Mouse (Mus musculus) heart, embryonic 11.5 days (tissue): ENCODE results near the gene Ccl24. TPM values are rescaled to one million over a fixed set of nuclear protein-coding genes. Genes with fewer than 3 reads are reported as not detected.

Experiments
- ATAC-seq: fragments of 200-750 bp; cut with Nextera tagmentation; replicated peaks from 2 replicates; pipeline ENCODE4 v1.8.0; 2017; ENCODE audit warnings: moderate library complexity; ENCODE audit not compliant: insufficient number of reproducible peaks, low FRiP score, low TSS enrichment
- H3K27ac ChIP-seq: fragments of 300-500 bp; sonication (generic); 2 replicates; pipeline ENCODE4 v1.5.1; 2014; ENCODE audit warnings: mild to moderate bottlenecking, low read depth, low read length
- H3K27me3 ChIP-seq: fragments of 300-500 bp; sonication (generic); 2 replicates; pipeline ENCODE4 v1.6.1; 2014; ENCODE audit warnings: mild to moderate bottlenecking, low read length, mixed read lengths; ENCODE audit not compliant: control insufficient read depth, insufficient read depth
- H3K36me3 ChIP-seq: fragments of 300-500 bp; sonication (generic); 2 replicates; pipeline ENCODE4 v1.6.1; 2014; ENCODE audit warnings: mild to moderate bottlenecking, low read length, moderate library complexity, mixed read lengths; ENCODE audit not compliant: control insufficient read depth, insufficient read depth
- H3K4me1 ChIP-seq: fragments of 300-500 bp; sonication (generic); 2 replicates; pipeline ENCODE4 v1.6.1; 2014; ENCODE audit warnings: low read length; ENCODE audit not compliant: control insufficient read depth, insufficient read depth
- H3K4me2 ChIP-seq: fragments of 300-500 bp; sonication (generic); 2 replicates; pipeline ENCODE4 v1.6.1; 2014; ENCODE audit warnings: mild to moderate bottlenecking, moderate library complexity
- H3K4me3 ChIP-seq: fragments of 300-500 bp; sonication (generic); 2 replicates; pipeline ENCODE4 v1.5.1; 2014; ENCODE audit warnings: low read depth, low read length
- H3K9ac ChIP-seq: fragments of 300-500 bp; sonication (generic); 2 replicates; pipeline ENCODE4 v1.6.1; 2014; ENCODE audit warnings: mild to moderate bottlenecking, low read depth, low read length, moderate library complexity
- H3K9me3 ChIP-seq: fragments of 300-500 bp; sonication (generic); replicated peaks from 2 replicates; pipeline ENCODE4 v1.6.1; 2016; ENCODE audit warnings: low read length; ENCODE audit not compliant: control insufficient read depth
- WGBS: fragments of 180-500 bp; shearing (Covaris S2); extraction: QIAGEN DNeasy Blood & Tissue Kit; methylation state at CpG from one replicate; pipeline ENCODE4 v1.1.7; 2014; ENCODE audit not compliant: insufficient replicate concordance; 5-methylcytosine and 5-hydroxymethylcytosine counted together
- polyA plus RNA-seq: library from polyadenylated mRNA; unstranded; fragments of >200 nt; fragmentation: Nextera tagmentation; extraction: Ambion mirVana; gene quantifications from 2 replicates; pipeline ENCODE4 v1.2.1, GENCODE M21; 2014

The Ccl24 gene
- polyA plus RNA-seq, 1 experiment from 2014 or later = 0.93 TPM

DNA sequence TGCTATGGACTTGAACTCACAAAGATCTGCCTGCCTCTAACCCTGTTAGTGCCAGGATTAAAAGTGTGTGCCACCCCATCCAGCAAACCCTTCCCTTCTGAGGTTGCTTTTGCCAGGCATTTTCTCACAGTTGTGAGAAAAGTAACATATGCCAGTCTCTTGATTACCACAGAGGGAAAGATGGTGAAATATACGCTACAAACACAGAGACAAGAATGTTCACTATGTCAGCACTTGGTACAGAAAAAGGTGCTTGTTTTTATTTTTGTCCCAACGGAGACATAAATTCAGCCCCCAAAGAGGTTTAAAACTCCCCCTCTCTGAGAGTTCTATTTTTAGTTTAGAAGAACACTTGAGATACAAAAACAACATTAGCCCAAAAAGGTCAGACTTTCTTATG, 48.8 kb downstream of the Ccl24 start:
- WGBS = 48% methylated on average over 2 of the region's 2 CpGs
- Histone ChIP-seq H3K27ac (peak overlapping the region; percentile 86), H3K4me1 (peaks cover 26% of the 10 kb centered on the region), H3K36me3 (no peaks in the 10 kb centered on the region), H3K4me3 (no peak overlapping the region), H3K4me2 (no peak overlapping the region), H3K9me3 (no peaks in the 10 kb centered on the region), H3K9ac (no peak overlapping the region), H3K27me3 (no peaks in the 10 kb centered on the region)
- no peak for ATAC-seq

- 32% methylated on average over 9 of the region's 9 CpGs for WGBS
- ATAC-seq = peak; percentile 43; the same call in 1 of the 2 replicates
- Histone ChIP-seq H3K9me3 (no peaks in the 10 kb centered on the region), H3K4me3 (no peak overlapping the region), H3K4me2 (peak overlapping the region; percentile 16; the same call in 1 of the 2 replicates), H3K27ac (peak overlapping the region; percentile 77), H3K27me3 (no peaks in the 10 kb centered on the region), H3K36me3 (no peaks in the 10 kb centered on the region), H3K4me1 (peaks cover 24% of the 10 kb centered on the region), H3K9ac (no peak overlapping the region)
Observed at GRCm38 (mm10) chr5:135522111-135522722, 50.6 kb downstream of the Ccl24 start.

Other genes with a start within 250 kb of the Ccl24 start
- 0.46 TPM in 1 of 2 replicates, not detected in the other for gene Fkbp6, start 223.0 kb downstream of the Ccl24 start, polyA plus RNA-seq
- not detected in 2 replicates for gene Trim50, start 219.8 kb downstream of the Ccl24 start, polyA plus RNA-seq
- 15.9 and 16.0 TPM in 2 replicates for gene Nsun5, start 203.1 kb downstream of the Ccl24 start, polyA plus RNA-seq
- gene Pom121, start 178.5 kb downstream of the Ccl24 start, polyA plus RNA-seq = 10.2 and 11.8 TPM in 2 replicates
- 33.2 and 37.6 TPM in 2 replicates for gene Hip1, start 27.9 kb downstream of the Ccl24 start, polyA plus RNA-seq
- gene Ccl26, start 9.5 kb downstream of the Ccl24 start, polyA plus RNA-seq = not detected in 2 replicates
- gene Rhbdd2, start 59.6 kb upstream of the Ccl24 start, polyA plus RNA-seq = 33.1 and 44.9 TPM in 2 replicates
- gene Por, start 97.0 kb upstream of the Ccl24 start, polyA plus RNA-seq = 32.4 and 37.4 TPM in 2 replicates
- 31.3 and 34.7 TPM in 2 replicates for gene Tmem120a, start 171.4 kb upstream of the Ccl24 start, polyA plus RNA-seq
- gene Styxl1, start 205.3 kb upstream of the Ccl24 start, polyA plus RNA-seq = 0.28 and 0.42 TPM in 2 replicates
- 955 and 984 TPM in 2 replicates for gene Mdh2, start 205.4 kb upstream of the Ccl24 start, polyA plus RNA-seq
- gene Srrm3, start 233.8 kb upstream of the Ccl24 start, polyA plus RNA-seq = 0.21 TPM in 1 of 2 replicates, not detected in the other